Mouse (Mus musculus) thymus, adult 2 months (tissue): ENCODE measurements at regions not wholly inside any gene's neighbourhood (a gene's known extent, or its start where the extent isn't known, plus 50 kb on each side); places are given as distances from the start of the nearest gene placed in this dataset.

Experiments used
- DNase-seq: peaks from one replicate; pipeline ENCODE4 v3.0.0; 2021
- H3K27ac ChIP-seq: fragments of 200-500 bp; 2 replicates; pipeline ENCODE4 v1.5.1; 2012; ENCODE audit warnings: low read length, control low read depth; ENCODE audit not compliant: control insufficient read depth, insufficient read depth
- H3K27me3 ChIP-seq: fragments of 200-500 bp; 2 replicates; pipeline ENCODE4 v1.6.1; 2012; ENCODE audit warnings: mild to moderate bottlenecking, low read length, moderate library complexity, mixed read lengths; ENCODE audit not compliant: control insufficient read depth, insufficient read depth
- H3K36me3 ChIP-seq: fragments of 200-500 bp; 2 replicates; pipeline ENCODE4 v1.6.1; 2012; ENCODE audit warnings: mild to moderate bottlenecking, low read length, moderate library complexity; ENCODE audit not compliant: control insufficient read depth, insufficient read depth
- H3K4me1 ChIP-seq: fragments of 200-500 bp; replicated peaks from 2 replicates; pipeline ENCODE4 v1.6.1; 2012; ENCODE audit warnings: low read length; ENCODE audit not compliant: control insufficient read depth, insufficient read depth
- H3K4me3 ChIP-seq: fragments of 200-500 bp; 2 replicates; pipeline ENCODE4 v1.5.1; 2012; ENCODE audit warnings: mild to moderate bottlenecking, low read length, control low read depth, moderate library complexity; ENCODE audit not compliant: control insufficient read depth, insufficient read depth
- CTCF ChIP-seq: fragments of 200-500 bp; IDR thresholded peaks from 2 replicates; pipeline ENCODE4 v1.5.1; 2012; ENCODE audit warnings: mild to moderate bottlenecking, control low read depth, low read length, moderate library complexity, borderline replicate concordance; ENCODE audit not compliant: control insufficient read depth, poor library complexity, insufficient read depth; ENCODE audit errors: extremely low read depth
- POLR2A ChIP-seq: fragments of 200-500 bp; IDR thresholded peaks from 2 replicates; pipeline ENCODE4 v1.6.1; 2012; ENCODE audit warnings: mild to moderate bottlenecking, low read length, control low read depth, moderate library complexity; ENCODE audit not compliant: control insufficient read depth, poor library complexity, insufficient read depth; ENCODE audit errors: extremely low read depth
- WGBS: fragments of 180-500 bp; shearing (Covaris S2); methylation state at CpG from one replicate; pipeline ENCODE4 v1.1.7; 2018; 5-methylcytosine and 5-hydroxymethylcytosine counted together

DNA sequence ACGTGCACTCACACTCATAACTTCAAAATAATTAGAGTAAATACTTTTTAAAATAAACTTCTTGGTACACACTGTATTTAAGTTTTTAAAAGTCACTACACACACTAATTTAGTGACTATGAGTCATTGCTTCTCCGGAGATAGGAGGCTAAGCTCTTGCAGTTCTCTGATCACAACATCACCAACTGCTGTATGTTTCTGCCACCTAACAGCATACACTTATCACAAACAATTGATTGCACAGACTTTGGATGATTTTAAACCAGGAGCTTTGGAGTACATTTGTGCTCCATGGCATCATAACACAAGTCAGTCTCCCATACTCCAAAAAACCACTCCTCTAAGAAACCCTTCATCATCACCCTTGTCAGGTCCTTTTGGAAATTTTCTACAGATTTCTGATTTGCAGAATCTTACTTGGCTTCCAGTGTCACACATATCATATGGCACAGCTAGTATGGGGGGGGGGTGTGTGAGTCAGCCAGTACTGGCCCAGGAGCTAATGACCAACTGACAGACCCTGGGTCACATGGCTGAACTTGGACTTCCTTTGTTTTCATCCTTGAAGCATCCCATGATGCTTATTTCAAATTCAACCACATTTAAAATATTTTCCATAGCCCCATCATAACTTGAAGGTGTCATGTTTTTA lies 179.1 kb upstream of the Tmtc1 start:
- TF ChIP-seq POLR2A: no peak
- no peak for TF ChIP-seq CTCF
- WGBS: 94% methylated on average over 2 of the region's 2 CpGs
- no peak overlapping the region for H3K4me3 ChIP-seq

DNA sequence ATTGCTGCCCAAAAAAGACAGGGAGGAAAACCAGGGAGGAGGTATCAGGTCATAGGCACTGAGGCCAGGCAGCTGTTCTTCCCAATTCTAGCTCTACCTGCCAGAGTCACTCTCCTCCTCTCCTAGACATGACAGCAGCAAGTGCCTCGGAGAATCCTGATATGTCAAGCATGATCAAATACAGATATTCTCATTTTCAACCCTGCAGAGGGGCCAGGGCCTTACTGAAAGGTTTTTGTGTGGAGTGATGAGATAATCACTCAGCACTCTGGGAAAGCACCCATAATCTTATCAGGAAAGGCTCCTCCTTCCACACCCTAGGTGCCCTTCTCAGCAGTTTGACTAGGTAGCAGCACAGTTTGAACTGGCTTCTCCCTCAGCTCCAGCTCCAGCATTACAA lies 175.8 kb upstream of the Tmtc1 start:
- H3K4me1 ChIP-seq: no peaks in the 10 kb centered on the region
- no peak overlapping the region for H3K27ac ChIP-seq
- TF ChIP-seq CTCF (no peak), POLR2A (no peak)
- DNase-seq: no peak
- H3K36me3 ChIP-seq: no peaks in the 10 kb centered on the region
- no peaks in the 10 kb centered on the region for H3K27me3 ChIP-seq
- no peak overlapping the region for H3K4me3 ChIP-seq
- 81% methylated on average over 1 of the region's 1 CpGs for WGBS

More for the DNA sequence above, 179.1 kb upstream of the Tmtc1 start:
- no peak for DNase-seq
- H3K27me3 ChIP-seq: no peaks in the 10 kb centered on the region
- H3K27ac ChIP-seq: no peak overlapping the region
- no peaks in the 10 kb centered on the region for H3K4me1 ChIP-seq
- H3K36me3 ChIP-seq: no peaks in the 10 kb centered on the region

DNA sequence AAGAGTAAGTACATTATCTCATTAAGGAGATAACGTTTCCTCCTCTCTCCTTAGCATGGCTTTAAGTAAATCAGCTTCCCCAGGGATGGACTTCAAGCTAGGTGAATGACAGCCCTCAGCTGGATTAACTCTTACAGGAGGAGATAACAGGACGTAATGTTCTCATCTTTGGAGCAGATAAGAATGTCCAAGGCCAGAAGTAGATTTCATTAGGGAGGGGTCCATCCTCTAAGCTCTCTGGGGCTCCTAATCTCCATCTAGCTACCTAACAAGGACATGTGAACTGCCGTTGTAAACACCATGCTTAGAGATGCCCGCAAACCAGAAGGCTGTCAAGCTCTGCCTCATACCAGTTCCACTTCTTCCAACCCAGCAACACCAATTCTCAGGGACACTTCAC lies 171.7 kb upstream of the Tmtc1 start:
- DNase-seq: no peak
- Histone ChIP-seq H3K27ac (no peak overlapping the region), H3K4me3 (no peak overlapping the region), H3K4me1 (no peaks in the 10 kb centered on the region), H3K36me3 (no peaks in the 10 kb centered on the region), H3K27me3 (no peaks in the 10 kb centered on the region)
- TF ChIP-seq POLR2A (no peak), CTCF (no peak)
- 72% methylated on average over 4 of the region's 4 CpGs for WGBS

DNA sequence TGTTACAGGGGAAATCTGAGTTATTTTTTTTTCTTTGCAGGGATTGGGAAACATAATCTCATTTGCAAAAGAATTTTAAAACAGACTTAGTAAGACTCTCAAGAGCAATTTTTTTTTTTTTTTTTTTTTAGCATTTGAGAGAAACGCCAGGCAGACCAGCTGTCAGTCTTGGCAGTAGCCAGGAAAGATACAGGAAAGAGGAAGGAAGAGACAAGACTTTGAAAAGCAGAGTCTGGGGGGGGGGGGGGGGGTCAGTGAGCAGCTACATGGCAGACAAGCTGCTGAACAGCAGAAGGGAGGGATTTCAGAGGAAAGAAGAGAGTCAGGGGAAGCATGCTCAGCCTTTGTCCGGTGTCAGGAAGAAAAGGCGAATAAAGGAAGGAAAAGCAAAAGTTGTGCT lies 171.3 kb upstream of the Tmtc1 start:
- H3K4me3 ChIP-seq: no peak overlapping the region
- H3K36me3 ChIP-seq: no peaks in the 10 kb centered on the region
- no peaks in the 10 kb centered on the region for H3K27me3 ChIP-seq
- TF ChIP-seq POLR2A: no peak
- no peak for TF ChIP-seq CTCF
- 31% methylated on average over 3 of the region's 3 CpGs for WGBS
- no peak overlapping the region for H3K27ac ChIP-seq
- DNase-seq: no peak
- no peaks in the 10 kb centered on the region for H3K4me1 ChIP-seq

DNA sequence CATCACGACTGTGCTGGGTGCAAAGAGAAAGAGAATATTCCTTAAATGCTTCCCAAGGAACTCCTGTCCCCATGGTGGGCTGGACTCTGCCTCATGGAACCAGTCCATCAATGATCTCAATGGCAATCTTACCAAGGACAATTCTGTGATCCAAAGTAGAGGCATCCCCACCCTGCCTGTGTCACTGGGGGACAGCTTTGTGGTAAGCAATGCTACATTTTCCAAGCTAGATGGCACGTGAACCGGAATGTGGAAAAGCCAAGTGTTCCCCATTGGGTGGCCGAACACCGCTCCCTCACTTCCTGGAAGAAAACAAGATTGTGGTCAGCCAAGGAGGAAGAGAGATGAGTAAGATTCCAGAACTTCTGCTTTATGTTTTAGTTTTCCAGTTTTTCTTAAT lies 164.7 kb upstream of the Tmtc1 start:
- no peak overlapping the region for H3K4me3 ChIP-seq
- H3K36me3 ChIP-seq: no peaks in the 10 kb centered on the region
- WGBS: 83% methylated on average over 5 of the region's 5 CpGs
- no peaks in the 10 kb centered on the region for H3K27me3 ChIP-seq
- H3K4me1 ChIP-seq: no peaks in the 10 kb centered on the region
- DNase-seq: no peak
- TF ChIP-seq POLR2A (no peak), CTCF (no peak)
- no peak overlapping the region for H3K27ac ChIP-seq

DNA sequence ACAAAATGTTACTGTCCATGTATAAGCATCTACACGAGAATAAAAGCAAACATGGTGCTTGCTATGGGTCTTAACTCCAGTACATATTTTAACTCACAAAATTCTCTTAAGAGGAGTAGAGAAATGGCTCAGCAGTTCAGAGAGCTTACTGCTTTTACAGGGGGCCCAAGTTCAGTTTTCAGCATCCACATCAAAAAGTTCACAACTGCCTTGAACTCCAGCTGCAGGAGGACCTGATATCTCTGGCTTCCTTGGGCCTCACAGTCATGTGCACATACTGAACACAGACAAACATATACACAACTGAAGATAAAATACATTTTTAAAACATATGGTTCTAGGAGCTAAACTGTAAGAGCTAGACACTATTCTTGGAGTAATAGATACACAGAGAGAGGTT lies 161.0 kb upstream of the Tmtc1 start:
- Histone ChIP-seq H3K27me3 (no peaks in the 10 kb centered on the region), H3K4me1 (no peaks in the 10 kb centered on the region), H3K36me3 (no peaks in the 10 kb centered on the region), H3K27ac (no peak overlapping the region), H3K4me3 (no peak overlapping the region)
- no peak for DNase-seq
- WGBS: 92% methylated on average over 1 of the region's 1 CpGs
- TF ChIP-seq POLR2A (no peak), CTCF (no peak)

DNA sequence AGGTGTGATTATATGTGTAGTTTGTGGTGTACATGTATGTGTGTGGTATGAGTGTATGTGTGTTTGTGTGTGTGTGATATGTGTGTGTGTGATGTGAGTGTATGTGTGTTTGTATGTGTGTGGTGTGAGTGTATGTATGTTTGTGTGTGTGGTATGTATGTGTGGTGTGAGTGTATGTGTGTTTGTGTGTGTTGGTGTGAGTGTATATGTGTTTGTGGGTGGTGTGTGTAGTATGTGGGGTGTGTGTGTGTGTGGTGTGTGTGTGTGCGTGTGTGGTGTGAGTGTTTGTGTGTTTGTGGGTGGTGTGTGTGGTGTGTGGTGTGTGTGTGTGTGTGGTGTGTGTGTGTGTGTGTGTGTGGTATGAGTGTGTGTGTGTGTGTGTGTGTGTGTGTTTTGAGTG lies 160.6 kb upstream of the Tmtc1 start:
- Histone ChIP-seq H3K36me3 (no peaks in the 10 kb centered on the region), H3K27ac (no peak overlapping the region), H3K4me1 (no peaks in the 10 kb centered on the region), H3K27me3 (no peaks in the 10 kb centered on the region), H3K4me3 (no peak overlapping the region)
- TF ChIP-seq POLR2A: no peak
- TF ChIP-seq CTCF: no peak
- WGBS: 0% methylated on average over 1 of the region's 1 CpGs
- DNase-seq: no peak
